Mouse (Mus musculus): ENCODE data around the gene Scrn1.

Scrn1 gene

GRCm38 (mm10) chr6:54475926-54476667 lies 90.2 kb downstream of the Scrn1 start:
- in situ Hi-C loops (cut with MseI, MboI), result no loop called here

GRCm38 (mm10) chr6:54472846-54473715 lies 93.2 kb downstream of the Scrn1 start:
- in situ Hi-C loops (cut with MseI, MboI), result no loop called here

GRCm38 (mm10) chr6:54471866-54472265 lies 94.4 kb downstream of the Scrn1 start:
- in situ Hi-C loops (cut with MseI, MboI), result no loop called here

- in situ Hi-C loops (cut with MseI, MboI), result no loop called here
These were observed 98.9 kb downstream of the Scrn1 start for GRCm38 (mm10) chr6:54467371-54467770.

- in situ Hi-C loops (cut with MseI, MboI), result no loop called here
These were observed 101.4 kb downstream of the Scrn1 start for GRCm38 (mm10) chr6:54464926-54465325.

- in situ Hi-C loops (cut with MseI, MboI), result no loop called here
These were observed 102.4 kb downstream of the Scrn1 start for GRCm38 (mm10) chr6:54463701-54464458.

GRCm38 (mm10) chr6:54462766-54463165 lies 103.5 kb downstream of the Scrn1 start:
- in situ Hi-C loops (cut with MseI, MboI), result no loop called here

GRCm38 (mm10) chr6:54460915-54461671 lies 105.2 kb downstream of the Scrn1 start:
- in situ Hi-C loops (cut with MseI, MboI), result no loop called here

GRCm38 (mm10) chr6:54460172-54460914 lies 105.9 kb downstream of the Scrn1 start:
- in situ Hi-C loops (cut with MseI, MboI), result no loop called here

GRCm38 (mm10) chr6:54459661-54460060 lies 106.6 kb downstream of the Scrn1 start:
- in situ Hi-C loops (cut with MseI, MboI), result no loop called here

All from mouse trophoblast stem cell (cell line).